Mouse (Mus musculus) liver, postnatal 0 days (tissue): Measurements from ENCODE around the gene Rbm4.
A peak's percentile ranks its signal among the peaks of the same experiment; 100 is the strongest.

Experiments
- CTCF ChIP-seq: sonication (generic); IDR thresholded peaks from 2 replicates; pipeline ENCODE4 v1.5.1; 2016; ENCODE audit warnings: antibody characterized with exemption, low read depth
- EP300 ChIP-seq: IDR thresholded peaks from 2 replicates; pipeline ENCODE4 v1.6.1; 2016; ENCODE audit warnings: antibody characterized with exemption, low read depth, mild to moderate bottlenecking

DNA sequence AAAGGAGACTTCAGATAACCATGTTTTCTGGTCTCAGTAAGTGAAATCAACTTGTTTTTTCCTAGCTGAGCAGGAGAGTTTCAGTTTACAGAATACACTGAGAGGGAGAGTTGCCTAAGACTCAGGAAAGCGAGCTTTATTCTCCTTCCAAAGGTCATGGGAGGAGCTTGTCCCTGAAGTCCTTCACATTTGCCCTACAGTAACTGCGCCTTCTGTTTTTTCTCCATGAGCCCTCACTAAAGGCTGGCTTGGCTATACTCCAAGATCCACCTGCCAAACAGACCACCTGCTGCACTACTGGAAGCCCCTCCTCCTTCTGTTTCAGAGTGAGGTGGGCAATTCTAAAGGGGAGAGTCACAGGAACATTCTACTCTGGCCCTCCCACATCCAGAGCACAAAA, 42.4 kb upstream of the Rbm4 start:
- TF ChIP-seq CTCF = no peak
- peak; percentile 71; the same call in 1 of the 2 replicates for TF ChIP-seq EP300
